Mouse (Mus musculus): Measurements from ENCODE around the gene Zic5. TPM values are rescaled to one million over a fixed set of nuclear protein-coding genes. Genes with fewer than 3 reads are reported as not detected.

The Zic5 gene
- total RNA-seq (2022), result not detected

GRCm38 (mm10) chr14:122464763-122465741, at the start of gene Zic5:
Gene Zic5 (minus strand): TSS chr14:122465677.
- DNase-seq (ENCODE audit: low spot score in 2 of 2), result no peak

GRCm38 (mm10) chr14:122513511-122514036, 48.1 kb upstream of the Zic5 start:
- DNase-seq (ENCODE audit: low spot score in 2 of 2), result no peak

- no peak for DNase-seq (ENCODE audit: low spot score in 2 of 2)
These were observed 46.0 kb upstream of the Zic5 start for GRCm38 (mm10) chr14:122511519-122511918.

- DNase-seq (ENCODE audit: low spot score in 2 of 2), result no peak
These were observed 43.6 kb upstream of the Zic5 start for GRCm38 (mm10) chr14:122509058-122509457.

GRCm38 (mm10) chr14:122492015-122492414, 26.5 kb upstream of the Zic5 start:
- DNase-seq (ENCODE audit: low spot score in 2 of 2), result no peak

GRCm38 (mm10) chr14:122491521-122491920, 26.0 kb upstream of the Zic5 start:
- no peak for DNase-seq (ENCODE audit: low spot score in 2 of 2)

GRCm38 (mm10) chr14:122490441-122491328, 25.2 kb upstream of the Zic5 start, which contains the start of gene Gm10837:
Gene Gm10837 (plus strand): TSS chr14:122490586.
- no peak for DNase-seq (ENCODE audit: low spot score in 2 of 2)

- no peak for DNase-seq (ENCODE audit: low spot score in 2 of 2)
These were observed 24.4 kb upstream of the Zic5 start for GRCm38 (mm10) chr14:122489686-122490414.

GRCm38 (mm10) chr14:122489041-122489440, 23.6 kb upstream of the Zic5 start:
- DNase-seq (ENCODE audit: low spot score in 2 of 2), result no peak

GRCm38 (mm10) chr14:122487366-122487765, 21.9 kb upstream of the Zic5 start:
- DNase-seq (ENCODE audit: low spot score in 2 of 2), result no peak

GRCm38 (mm10) chr14:122486611-122487010, 21.1 kb upstream of the Zic5 start:
- DNase-seq (ENCODE audit: low spot score in 2 of 2), result no peak

GRCm38 (mm10) chr14:122485635-122486181, 20.2 kb upstream of the Zic5 start:
- DNase-seq (ENCODE audit: low spot score in 2 of 2), result no peak

- no peak for DNase-seq (ENCODE audit: low spot score in 2 of 2)
These were observed 19.5 kb upstream of the Zic5 start for GRCm38 (mm10) chr14:122484844-122485551.

GRCm38 (mm10) chr14:122484458-122484843, 19.0 kb upstream of the Zic5 start:
- DNase-seq (ENCODE audit: low spot score in 2 of 2), result no peak

- no peak for DNase-seq (ENCODE audit: low spot score in 2 of 2)
These were observed 18.3 kb upstream of the Zic5 start for GRCm38 (mm10) chr14:122483556-122484421.

- DNase-seq (ENCODE audit: low spot score in 2 of 2), result no peak
These were observed 17.5 kb upstream of the Zic5 start for GRCm38 (mm10) chr14:122483024-122483385.

- no peak for DNase-seq (ENCODE audit: low spot score in 2 of 2)
These were observed 16.9 kb upstream of the Zic5 start for GRCm38 (mm10) chr14:122482081-122483023.

- no peak for DNase-seq (ENCODE audit: low spot score in 2 of 2)
These were observed 15.7 kb upstream of the Zic5 start for GRCm38 (mm10) chr14:122481181-122481580.
